Mouse (Mus musculus) frontal cortex, postnatal 14 days (tissue): ENCODE measurements around the gene Tmem214.

Source experiments
- DNase-seq, 2 experiments: peaks; one replicate each; pipeline ENCODE4 v3.0.0; 2022; ENCODE audit warnings: low spot score in 2 of 2

Tmem214 gene

GRCm38 (mm10) chr5:30914849-30915248 is 47.0 kb downstream of the Tmem214 start:
- no peak for DNase-seq

- DNase-seq: no peak
Measured at GRCm38 (mm10) chr5:30915456-30915855, 47.6 kb downstream of the Tmem214 start.

GRCm38 (mm10) chr5:30915974-30916433 is 48.2 kb downstream of the Tmem214 start:
- peak; percentile 88 to 92 for DNase-seq

GRCm38 (mm10) chr5:30916841-30917240 is 49.0 kb downstream of the Tmem214 start:
- no peak for DNase-seq

- DNase-seq: no peak
Measured at GRCm38 (mm10) chr5:30917348-30917747, 49.5 kb downstream of the Tmem214 start.

- DNase-seq: no peak
Measured at GRCm38 (mm10) chr5:30917891-30918670, 50.3 kb downstream of the Tmem214 start.

GRCm38 (mm10) chr5:30918691-30919090 is 50.9 kb downstream of the Tmem214 start:
- no peak for DNase-seq

- no peak for DNase-seq
Measured at GRCm38 (mm10) chr5:30919831-30920614, 52.2 kb downstream of the Tmem214 start.

- DNase-seq: no peak
Measured at GRCm38 (mm10) chr5:30920621-30921020, 52.8 kb downstream of the Tmem214 start.

GRCm38 (mm10) chr5:30921256-30922033 is 53.6 kb downstream of the Tmem214 start, which contains the start of gene Khk:
Gene Khk (plus strand): TSS chr5:30921431.
- peak; percentile 69 to 81 for DNase-seq

- DNase-seq: no peak
Measured at GRCm38 (mm10) chr5:30922581-30923041, 54.8 kb downstream of the Tmem214 start.

- no peak for DNase-seq
Measured at GRCm38 (mm10) chr5:30923119-30923518, 55.3 kb downstream of the Tmem214 start.

GRCm38 (mm10) chr5:30924614-30925013 is 56.8 kb downstream of the Tmem214 start:
- DNase-seq: no peak

- no peak for DNase-seq
Measured at GRCm38 (mm10) chr5:30925217-30925616, 57.4 kb downstream of the Tmem214 start.

GRCm38 (mm10) chr5:30926073-30926472 is 58.3 kb downstream of the Tmem214 start:
- DNase-seq: no peak

- DNase-seq: no peak
Measured at GRCm38 (mm10) chr5:30927945-30928529, 60.2 kb downstream of the Tmem214 start.
